Mouse (Mus musculus): ENCODE measurements around the gene Prtn3. TPM values are rescaled to one million over a fixed set of nuclear protein-coding genes. Genes with fewer than 3 reads are reported as not detected.
A peak's percentile ranks its signal among the peaks of the same experiment; 100 is the strongest.

Gene Prtn3
- polyA plus RNA-seq, 1 experiment from 2014 or later: 7.2 TPM

- WGBS: 5% methylated on average over 15 of the region's 15 CpGs
- Histone ChIP-seq H3K4me3 (replicated peaks; ENCODE audit: low read length) (peak overlapping the region; percentile 85), H3K27ac (ENCODE audit: low read length) (peak overlapping the region; percentile 95), H3K9me3 (replicated peaks; ENCODE audit: control insufficient read depth, low read length) (no peaks in the 10 kb centered on the region), H3K9ac (ENCODE audit: low read length) (peak overlapping the region; percentile 89), H3K4me2 (ENCODE audit: low read depth, low read length) (peak overlapping the region; percentile 92), H3K27me3 (ENCODE audit: control insufficient read depth, insufficient read depth, low read length) (peaks cover 19% of the 10 kb centered on the region), H3K4me1 (ENCODE audit: control insufficient read depth, insufficient read depth, low read length) (peaks cover 26% of the 10 kb centered on the region), H3K36me3 (ENCODE audit: control insufficient read depth, insufficient read depth, low read length) (no peaks in the 10 kb centered on the region)
- no peak for ATAC-seq (ENCODE audit: insufficient read depth, low FRiP score)
Observed at GRCm38 (mm10) chr10:79925785-79926490, 51.7 kb downstream of the Prtn3 start.

GRCm38 (mm10) chr10:79926491-79927323, 52.4 kb downstream of the Prtn3 start, which contains the start of gene Arid3a:
Gene Arid3a, plus strand, starts transcription at chr10:79927043.
- H3K27ac ChIP-seq (ENCODE audit: low read length): peak within 1 kb of the TSS; percentile 95
- H3K9me3 ChIP-seq (replicated peaks; ENCODE audit: control insufficient read depth, low read length): no peaks in the 10 kb centered on the region
- H3K27me3 ChIP-seq (ENCODE audit: control insufficient read depth, insufficient read depth, low read length): peaks cover 11% of the 10 kb centered on the region
- H3K4me1 ChIP-seq (ENCODE audit: control insufficient read depth, insufficient read depth, low read length): peaks cover 20% of the 10 kb centered on the region
- H3K9ac ChIP-seq (ENCODE audit: low read length): peak within 1 kb of the TSS; percentile 89
- under 1% methylated on average over 63 of the region's 63 CpGs for WGBS
- peak; percentile 85 for ATAC-seq (ENCODE audit: insufficient read depth, low FRiP score)
- peak within 1 kb of the TSS; percentile 85 for H3K4me3 ChIP-seq (replicated peaks; ENCODE audit: low read length)
- H3K4me2 ChIP-seq (ENCODE audit: low read depth, low read length): peak within 1 kb of the TSS; percentile 92
- peaks cover 8% of the 10 kb centered on the region; the same call in 1 of the 2 replicates for H3K36me3 ChIP-seq (ENCODE audit: control insufficient read depth, insufficient read depth, low read length)

- Histone ChIP-seq H3K4me3 (replicated peaks; ENCODE audit: low read length) (peak overlapping the region; percentile 85), H3K27me3 (ENCODE audit: control insufficient read depth, insufficient read depth, low read length) (peaks cover 3% of the 10 kb centered on the region), H3K27ac (ENCODE audit: low read length) (peak overlapping the region; percentile 95), H3K36me3 (ENCODE audit: control insufficient read depth, insufficient read depth, low read length) (peaks cover 13% of the 10 kb centered on the region; the same call in 1 of the 2 replicates), H3K4me2 (ENCODE audit: low read depth, low read length) (peak overlapping the region; percentile 92), H3K9me3 (replicated peaks; ENCODE audit: control insufficient read depth, low read length) (no peaks in the 10 kb centered on the region), H3K9ac (ENCODE audit: low read length) (peak overlapping the region; percentile 89), H3K4me1 (ENCODE audit: control insufficient read depth, insufficient read depth, low read length) (peaks cover 26% of the 10 kb centered on the region)
- WGBS: 0% methylated on average over 54 of the region's 54 CpGs
- ATAC-seq (ENCODE audit: insufficient read depth, low FRiP score): peak; percentile 7; the same call in 1 of the 2 replicates
Observed at GRCm38 (mm10) chr10:79927324-79928029, 53.2 kb downstream of the Prtn3 start.

- Histone ChIP-seq H3K36me3 (ENCODE audit: control insufficient read depth, insufficient read depth, low read length) (peaks cover 13% of the 10 kb centered on the region; the same call in 1 of the 2 replicates), H3K4me2 (ENCODE audit: low read depth, low read length) (peak overlapping the region; percentile 92), H3K9ac (ENCODE audit: low read length) (peak overlapping the region; percentile 89), H3K4me1 (ENCODE audit: control insufficient read depth, insufficient read depth, low read length) (peaks cover 33% of the 10 kb centered on the region), H3K27me3 (ENCODE audit: control insufficient read depth, insufficient read depth, low read length) (no peaks in the 10 kb centered on the region; the same call in 1 of the 2 replicates), H3K27ac (ENCODE audit: low read length) (peak overlapping the region; percentile 95), H3K4me3 (replicated peaks; ENCODE audit: low read length) (peak overlapping the region; percentile 85), H3K9me3 (replicated peaks; ENCODE audit: control insufficient read depth, low read length) (no peaks in the 10 kb centered on the region)
- no peak for ATAC-seq (ENCODE audit: insufficient read depth, low FRiP score)
- WGBS: 2% methylated on average over 29 of the region's 29 CpGs
Observed at GRCm38 (mm10) chr10:79928030-79928694, 53.9 kb downstream of the Prtn3 start.

GRCm38 (mm10) chr10:79928907-79929701, 54.8 kb downstream of the Prtn3 start:
- WGBS: 27% methylated on average over 9 of the region's 9 CpGs
- Histone ChIP-seq H3K9ac (ENCODE audit: low read length) (peak overlapping the region; percentile 89), H3K27ac (ENCODE audit: low read length) (peak overlapping the region; percentile 55), H3K4me3 (replicated peaks; ENCODE audit: low read length) (peak overlapping the region; percentile 85), H3K36me3 (ENCODE audit: control insufficient read depth, insufficient read depth, low read length) (peaks cover 13% of the 10 kb centered on the region; the same call in 1 of the 2 replicates), H3K27me3 (ENCODE audit: control insufficient read depth, insufficient read depth, low read length) (no peaks in the 10 kb centered on the region), H3K9me3 (replicated peaks; ENCODE audit: control insufficient read depth, low read length) (no peaks in the 10 kb centered on the region), H3K4me1 (ENCODE audit: control insufficient read depth, insufficient read depth, low read length) (peaks cover 42% of the 10 kb centered on the region), H3K4me2 (ENCODE audit: low read depth, low read length) (peak overlapping the region; percentile 92)
- no peak for ATAC-seq (ENCODE audit: insufficient read depth, low FRiP score)

- no peak overlapping the region for H3K4me2 ChIP-seq (ENCODE audit: low read depth, low read length)
- no peak overlapping the region for H3K4me3 ChIP-seq (replicated peaks; ENCODE audit: low read length)
- peaks cover 13% of the 10 kb centered on the region; the same call in 1 of the 2 replicates for H3K36me3 ChIP-seq (ENCODE audit: control insufficient read depth, insufficient read depth, low read length)
- no peak overlapping the region for H3K27ac ChIP-seq (ENCODE audit: low read length)
- H3K27me3 ChIP-seq (ENCODE audit: control insufficient read depth, insufficient read depth, low read length): no peaks in the 10 kb centered on the region
- peaks cover 53% of the 10 kb centered on the region for H3K4me1 ChIP-seq (ENCODE audit: control insufficient read depth, insufficient read depth, low read length)
- no peak overlapping the region for H3K9ac ChIP-seq (ENCODE audit: low read length)
- no peaks in the 10 kb centered on the region for H3K9me3 ChIP-seq (replicated peaks; ENCODE audit: control insufficient read depth, low read length)
- ATAC-seq (ENCODE audit: insufficient read depth, low FRiP score): no peak
- WGBS: 89% methylated on average over 18 of the region's 18 CpGs
Observed at GRCm38 (mm10) chr10:79929967-79930825, 55.9 kb downstream of the Prtn3 start.

GRCm38 (mm10) chr10:79930826-79931186, 56.5 kb downstream of the Prtn3 start:
- peaks cover 13% of the 10 kb centered on the region; the same call in 1 of the 2 replicates for H3K36me3 ChIP-seq (ENCODE audit: control insufficient read depth, insufficient read depth, low read length)
- H3K9ac ChIP-seq (ENCODE audit: low read length): no peak overlapping the region
- no peaks in the 10 kb centered on the region for H3K27me3 ChIP-seq (ENCODE audit: control insufficient read depth, insufficient read depth, low read length)
- no peaks in the 10 kb centered on the region for H3K9me3 ChIP-seq (replicated peaks; ENCODE audit: control insufficient read depth, low read length)
- no peak for ATAC-seq (ENCODE audit: insufficient read depth, low FRiP score)
- WGBS: 91% methylated on average over 16 of the region's 16 CpGs
- no peak overlapping the region for H3K27ac ChIP-seq (ENCODE audit: low read length)
- H3K4me1 ChIP-seq (ENCODE audit: control insufficient read depth, insufficient read depth, low read length): peaks cover 54% of the 10 kb centered on the region
- no peak overlapping the region for H3K4me3 ChIP-seq (replicated peaks; ENCODE audit: low read length)
- no peak overlapping the region for H3K4me2 ChIP-seq (ENCODE audit: low read depth, low read length)

All from stomach, embryonic 16.5 days (tissue).